Mouse (Mus musculus) intestine, embryonic 16.5 days (tissue): ENCODE measurements at regions not wholly inside any gene's neighbourhood (a gene's known extent, or its start where the extent isn't known, plus 50 kb on each side); places are given as distances from the start of the nearest gene placed in this dataset.

Experiments used
- ATAC-seq: fragments of 200-750 bp; cut with Nextera tagmentation; 2 replicates; pipeline ENCODE4 v1.8.0; 2017; ENCODE audit warnings: moderate TSS enrichment, moderate library complexity
- H3K27ac ChIP-seq: fragments of 300-500 bp; sonication (generic); 2 replicates; pipeline ENCODE4 v1.5.1; 2014; ENCODE audit warnings: mild to moderate bottlenecking, low read length
- H3K27me3 ChIP-seq: fragments of 300-500 bp; sonication (generic); replicated peaks from 2 replicates; pipeline ENCODE4 v1.6.1; 2014; ENCODE audit warnings: low read length, control low read depth, mixed read lengths; ENCODE audit not compliant: control insufficient read depth, insufficient read depth
- H3K36me3 ChIP-seq: fragments of 300-500 bp; sonication (generic); 2 replicates; pipeline ENCODE4 v1.6.1; 2014; ENCODE audit warnings: low read length, control low read depth; ENCODE audit not compliant: control insufficient read depth, insufficient read depth
- H3K4me1 ChIP-seq: fragments of 300-500 bp; sonication (generic); 2 replicates; pipeline ENCODE4 v1.6.1; 2014; ENCODE audit warnings: low read length, control low read depth, mixed read lengths; ENCODE audit not compliant: control insufficient read depth, insufficient read depth
- H3K4me2 ChIP-seq: fragments of 300-500 bp; sonication (generic); 2 replicates; pipeline ENCODE4 v1.6.1; 2014; ENCODE audit warnings: low read depth, low read length, control low read depth
- H3K4me3 ChIP-seq: fragments of 300-500 bp; sonication (generic); 2 replicates; pipeline ENCODE4 v1.5.1; 2014; ENCODE audit warnings: mild to moderate bottlenecking, low read length
- H3K9ac ChIP-seq: fragments of 300-500 bp; sonication (generic); 2 replicates; pipeline ENCODE4 v1.6.1; 2014; ENCODE audit warnings: low read depth, low read length
- H3K9me3 ChIP-seq: fragments of 300-500 bp; sonication (generic); 2 replicates; pipeline ENCODE4 v1.6.1; 2016; ENCODE audit warnings: low read length, control low read depth; ENCODE audit not compliant: control insufficient read depth
- WGBS: fragments of 180-500 bp; shearing (Covaris S2); extraction: QIAGEN DNeasy Blood & Tissue Kit; methylation state at CpG from one replicate; pipeline ENCODE4 v1.1.7; 2014; 5-methylcytosine and 5-hydroxymethylcytosine counted together

GRCm38 (mm10) chr17:22795213-22795612 lies 71.7 kb downstream of the Zfp945 start:
- Histone ChIP-seq H3K4me2 (no peak overlapping the region), H3K27me3 (no peaks in the 10 kb centered on the region), H3K9me3 (no peaks in the 10 kb centered on the region), H3K36me3 (no peaks in the 10 kb centered on the region), H3K9ac (no peak overlapping the region), H3K4me1 (no peaks in the 10 kb centered on the region), H3K27ac (no peak overlapping the region), H3K4me3 (no peak overlapping the region)
- WGBS: 79% methylated on average over 5 of the region's 5 CpGs
- no peak for ATAC-seq

GRCm38 (mm10) chr17:22784481-22784880 lies 82.5 kb downstream of the Zfp945 start:
- Histone ChIP-seq H3K9me3 (no peaks in the 10 kb centered on the region), H3K36me3 (no peaks in the 10 kb centered on the region), H3K27ac (no peak overlapping the region), H3K4me2 (no peak overlapping the region), H3K4me3 (no peak overlapping the region), H3K4me1 (no peaks in the 10 kb centered on the region), H3K9ac (no peak overlapping the region), H3K27me3 (no peaks in the 10 kb centered on the region)
- no peak for ATAC-seq
- WGBS: 90% methylated on average over 2 of the region's 2 CpGs

GRCm38 (mm10) chr17:22745736-22746135 lies 121.2 kb downstream of the Zfp945 start:
- H3K9me3 ChIP-seq: no peaks in the 10 kb centered on the region
- H3K27ac ChIP-seq: no peak overlapping the region
- H3K4me3 ChIP-seq: no peak overlapping the region
- H3K4me1 ChIP-seq: no peaks in the 10 kb centered on the region
- H3K36me3 ChIP-seq: no peaks in the 10 kb centered on the region
- no peak overlapping the region for H3K4me2 ChIP-seq
- 64% methylated on average over 7 of the region's 7 CpGs for WGBS
- H3K27me3 ChIP-seq: no peaks in the 10 kb centered on the region
- no peak overlapping the region for H3K9ac ChIP-seq
- ATAC-seq: no peak

GRCm38 (mm10) chr17:22739581-22740178 lies 127.3 kb downstream of the Zfp945 start:
- Histone ChIP-seq H3K36me3 (peaks cover 4% of the 10 kb centered on the region; the same call in 1 of the 2 replicates), H3K4me3 (peak overlapping the region; percentile 69), H3K27ac (peak overlapping the region; percentile 79), H3K4me1 (no peaks in the 10 kb centered on the region), H3K9ac (peak overlapping the region; percentile 73), H3K27me3 (no peaks in the 10 kb centered on the region), H3K9me3 (no peaks in the 10 kb centered on the region), H3K4me2 (peak overlapping the region; percentile 76)
- WGBS: under 1% methylated on average over 25 of the region's 25 CpGs
- ATAC-seq: peak; percentile 98

- Histone ChIP-seq H3K4me2 (peak overlapping the region; percentile 76), H3K4me1 (no peaks in the 10 kb centered on the region), H3K27me3 (no peaks in the 10 kb centered on the region), H3K4me3 (peak overlapping the region; percentile 69), H3K36me3 (peaks cover 4% of the 10 kb centered on the region; the same call in 1 of the 2 replicates), H3K27ac (peak overlapping the region; percentile 79), H3K9ac (peak overlapping the region; percentile 73), H3K9me3 (no peaks in the 10 kb centered on the region)
- 5% methylated on average over 12 of the region's 12 CpGs for WGBS
- peak; percentile 49 for ATAC-seq
Observed at GRCm38 (mm10) chr17:22739173-22739572, 127.8 kb downstream of the Zfp945 start.

GRCm38 (mm10) chr17:22736360-22736759 lies 130.6 kb downstream of the Zfp945 start:
- Histone ChIP-seq H3K36me3 (peaks cover 4% of the 10 kb centered on the region; the same call in 1 of the 2 replicates), H3K9ac (no peak overlapping the region), H3K9me3 (no peaks in the 10 kb centered on the region), H3K4me1 (no peaks in the 10 kb centered on the region), H3K4me3 (no peak overlapping the region), H3K4me2 (no peak overlapping the region), H3K27ac (no peak overlapping the region), H3K27me3 (no peaks in the 10 kb centered on the region)
- 94% methylated on average over 4 of the region's 4 CpGs for WGBS
- no peak for ATAC-seq
